ENCODE assay signal across 12 mouse cellular contexts in genomic region chr9:42388490-42388889, GRCm38 (mm10). TPM values are rescaled to one million over a fixed set of nuclear protein-coding genes. Genes with fewer than 3 reads are reported as not detected.
DNase-seq lines count a peak whose midpoint lies in the region; ATAC-seq and TF ChIP-seq lines count a peak whose summit lies in the region.
"Had no signal": no experiment of that assay in that cellular context is flagged by ENCODE, and none has a peak within 500 bp of the region (broad histone marks: within the 10 kb centered on the region; RNA-seq: fewer than 3 reads in every experiment).

No protein-coding gene starts in this region.

- TF ChIP-seq POLR2A in heart, adult 2 months (IDR thresholded peaks at IDR 0.05; ENCODE audit: insufficient read depth, low read depth, low read length): no peak

- TF ChIP-seq CTCF in heart, adult 2 months (IDR thresholded peaks at IDR 0.05): peak; percentile 66
- TF ChIP-seq CTCF in liver, postnatal 0 days (IDR thresholded peaks at IDR 0.05; ENCODE audit: low read depth): peak; percentile 41

- H3K4me1 ChIP-seq in heart, adult 2 months (ENCODE audit: control insufficient read depth, insufficient read depth, low read length): peaks cover 1% of the 10 kb centered on the region; the same call in 1 of the 2 replicates
- H3K4me1 ChIP-seq in liver, postnatal 0 days (ENCODE audit: insufficient read depth): no peaks in the 10 kb centered on the region
- no peaks in the 10 kb centered on the region for H3K4me1 ChIP-seq in liver, embryonic 11.5 days (replicated peaks; ENCODE audit: control insufficient read depth, insufficient read depth, low read length)

- H3K4me2 ChIP-seq in liver, postnatal 0 days (ENCODE audit: low read depth, low read length): no peak overlapping the region
- no peak overlapping the region for H3K4me2 ChIP-seq in liver, embryonic 11.5 days
- H3K4me2 ChIP-seq: embryonic facial prominence, embryonic 13.5 days; neural tube, embryonic 13.5 days had no signal

- no peak for ATAC-seq in liver, postnatal 0 days
- no peak for ATAC-seq in liver, embryonic 11.5 days (replicated peaks; ENCODE audit: low FRiP score)
- no peak for ATAC-seq in monocyte, adult 5-6 weeks (replicated peaks; ENCODE audit: insufficient number of reproducible peaks, low FRiP score, low TSS enrichment, poor library complexity, severe bottlenecking)

- WGBS in heart, adult 2 months: 53% methylated on average over 4 of the region's 4 CpGs
- 40% methylated on average over 4 of the region's 4 CpGs for WGBS in liver, postnatal 0 days (ENCODE audit: insufficient replicate concordance)
- 42% methylated on average over 4 of the region's 4 CpGs for WGBS in liver, embryonic 11.5 days

- H3K27me3 ChIP-seq in heart, adult 2 months (ENCODE audit: control insufficient read depth, insufficient read depth, low read length): no peaks in the 10 kb centered on the region
- no peaks in the 10 kb centered on the region for H3K27me3 ChIP-seq in liver, postnatal 0 days (ENCODE audit: insufficient read depth, low read length)
- H3K27me3 ChIP-seq in liver, embryonic 11.5 days (replicated peaks; ENCODE audit: control insufficient read depth, insufficient read depth, low read length): peaks cover 3% of the 10 kb centered on the region; the same call in 1 of the 2 replicates

- no peak for TF ChIP-seq EP300 in heart, adult 2 months (IDR thresholded peaks at IDR 0.05; ENCODE audit: insufficient read depth, low read depth, low read length)
- TF ChIP-seq EP300 in liver, postnatal 0 days (IDR thresholded peaks at IDR 0.05; ENCODE audit: low read depth): no peak

- no peak for DNase-seq in heart, adult 2 months
- DNase-seq in heart, postnatal 14 days: no peak
- no peak for DNase-seq in liver, postnatal 0 days
- no peak for DNase-seq in liver, embryonic 11.5 days (ENCODE audit: low spot score)
- DNase-seq in ES-CJ7 (ENCODE audit: low read depth, low spot score): peak; percentile 7
- DNase-seq in embryo, embryonic 10.5 days (ENCODE audit: low spot score): peak; percentile 47
- no peak for DNase-seq in layer of hippocampus, postnatal 25 days (ENCODE audit: extremely low spot score in 1 of 2, low spot score in 1 of 2)
- DNase-seq: adrenal gland, adult 8-10 months had no signal

- H3K9me3 ChIP-seq in liver, postnatal 0 days (ENCODE audit: low read length): no peaks in the 10 kb centered on the region
- H3K9me3 ChIP-seq in liver, embryonic 11.5 days (ENCODE audit: control insufficient read depth, low read length): no peaks in the 10 kb centered on the region
- H3K9me3 ChIP-seq: embryonic facial prominence, embryonic 13.5 days; neural tube, embryonic 13.5 days had no signal

- no peak overlapping the region for H3K9ac ChIP-seq in heart, adult 2 months (ENCODE audit: low read depth, low read length)
- H3K9ac ChIP-seq in liver, postnatal 0 days (replicated peaks): no peak overlapping the region
- H3K9ac ChIP-seq in liver, embryonic 11.5 days (ENCODE audit: low read depth, low read length): no peak overlapping the region
- H3K9ac ChIP-seq: embryonic facial prominence, embryonic 13.5 days; neural tube, embryonic 13.5 days had no signal

- H3K4me3 ChIP-seq in heart, adult 2 months: no peak overlapping the region
- H3K4me3 ChIP-seq in liver, postnatal 0 days (ENCODE audit: low read depth, low read length): no peak overlapping the region
- no peak overlapping the region for H3K4me3 ChIP-seq in liver, embryonic 11.5 days (ENCODE audit: low read depth, low read length)
- H3K4me3 ChIP-seq: embryonic facial prominence, embryonic 13.5 days; neural tube, embryonic 13.5 days had no signal

- intact Hi-C loops in heart, adult 2 months (cut with DNase I): loop anchor here (1.0 to 2.0 kb wide), 2 partner anchors 212 to 556 kb away; partner anchors contain the start of gene Grik4
- intact Hi-C loops in heart, postnatal 14 days (cut with DNase I): loop anchor here (2.0 to 5.0 kb wide), 2 partner anchors 214 to 556 kb away; partner anchors contain the start of gene Grik4

- no peaks in the 10 kb centered on the region for H3K79me2 ChIP-seq in heart, adult 2 months (replicated peaks; ENCODE audit: control insufficient read depth, insufficient read depth, low read length)

- H3K27ac ChIP-seq in heart, adult 2 months: no peak overlapping the region
- H3K27ac ChIP-seq in liver, postnatal 0 days (ENCODE audit: low read depth): no peak overlapping the region
- no peak overlapping the region for H3K27ac ChIP-seq in liver, embryonic 11.5 days (ENCODE audit: low read depth, low read length)
- H3K27ac ChIP-seq: embryonic facial prominence, embryonic 13.5 days; neural tube, embryonic 13.5 days had no signal

- H3K36me3 ChIP-seq in heart, adult 2 months (ENCODE audit: control insufficient read depth, insufficient read depth, low read length): no peaks in the 10 kb centered on the region
- H3K36me3 ChIP-seq in liver, postnatal 0 days (replicated peaks; ENCODE audit: insufficient read depth, low read length): no peaks in the 10 kb centered on the region
- no peaks in the 10 kb centered on the region for H3K36me3 ChIP-seq in liver, embryonic 11.5 days (ENCODE audit: control insufficient read depth, insufficient read depth, low read length)
- H3K36me3 ChIP-seq: embryonic facial prominence, embryonic 13.5 days; neural tube, embryonic 13.5 days had no signal

RNA-seq across cellular contexts. Expression of gene Tecta, which starts 11.2 kb away (rescaled TPM):
- total RNA-seq in heart, adult 2 months (2021): under 1 TPM; 0.02 to 0.05 TPM
- polyA plus RNA-seq in heart, adult 2 months (2012; rRNA removed): 0.02 and 0.06 TPM in 2 replicates
- total RNA-seq in heart, postnatal 14 days (2021): under 1 TPM; 0.07 to 0.10 TPM
- polyA plus RNA-seq in liver, postnatal 0 days (2015; fragmentation: Nextera tagmentation; extraction: Ambion mirVana): 0.07 and 0.09 TPM in 2 replicates
- polyA plus RNA-seq in liver, embryonic 11.5 days (2014; fragmentation: Nextera tagmentation; extraction: Ambion mirVana): 0.08 TPM in 1 of 2 replicates, not detected in the other
- total RNA-seq in monocyte, adult 5-6 weeks (2017): 0.10 TPM in 1 of 3 replicates, not detected in the others
- under 1 TPM; 0.44 to 0.94 TPM for total RNA-seq in layer of hippocampus, postnatal 25 days (2021)
- total RNA-seq: granulocyte monocyte progenitor cell, adult 5-6 weeks had no signal

Comparison
In these comparisons a context has a peak if more than half of its experiments do, and no peak if none do; other contexts are left out.
1. DNase-seq: peak in ES-CJ7 (single experiment) and embryo, embryonic 10.5 days (single experiment); none in heart, adult 2 months (0 of 2), heart, postnatal 14 days (0 of 2), liver, postnatal 0 days (single experiment), liver, embryonic 11.5 days (single experiment) and layer of hippocampus, postnatal 25 days (0 of 2).